Mouse (Mus musculus): ENCODE measurements around the gene Bcl9.

DNA sequence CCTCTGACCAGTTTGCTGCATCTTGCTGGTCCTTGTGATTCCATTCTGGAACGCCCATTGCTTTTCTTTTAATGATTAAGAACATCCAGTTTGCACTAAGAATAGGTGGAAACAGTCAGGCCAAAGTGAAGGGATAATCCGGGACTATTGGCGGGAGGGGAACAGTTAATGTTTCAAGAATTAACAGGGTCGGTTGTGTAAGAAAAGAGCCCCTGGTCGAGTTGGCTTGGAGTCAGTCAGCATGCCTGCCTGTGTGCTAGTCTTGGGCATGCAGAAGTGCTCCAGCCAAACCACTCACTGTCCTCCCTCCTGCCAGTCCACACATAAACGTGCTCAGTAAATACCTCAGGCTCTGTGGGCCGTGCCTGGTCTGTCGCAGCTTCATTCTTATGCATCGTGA is 125.5 kb downstream of the Bcl9 start:
- no peak for TF ChIP-seq CTCF (conservative IDR thresholded peaks at IDR 0.05 in 1 of 2, IDR thresholded peaks at IDR 0.05 in 1 of 2; ENCODE audit: low read depth in 2 of 2, low read length in 2 of 2)
- TF ChIP-seq JUN (IDR thresholded peaks at IDR 0.05; ENCODE audit: insufficient read depth, low read depth, low read length) = no peak
- TF ChIP-seq MAX (IDR thresholded peaks at IDR 0.05; ENCODE audit: low read length) = no peak
- no peak for TF ChIP-seq BHLHE40 (IDR thresholded peaks at IDR 0.05; ENCODE audit: low read depth, low read length)
- no peak for TF ChIP-seq ETS1 (conservative IDR thresholded peaks at IDR 0.05; ENCODE audit: low read depth, low read length)
- no peak for TF ChIP-seq EP300 (IDR thresholded peaks at IDR 0.05; ENCODE audit: low read length)
- TF ChIP-seq MEF2A (IDR thresholded peaks at IDR 0.05; ENCODE audit: borderline replicate concordance, low read depth, low read length) = no peak
- no peak for TF ChIP-seq MAZ (IDR thresholded peaks at IDR 0.05; ENCODE audit: low read depth, low read length)
- no peak for TF ChIP-seq GABPA (IDR thresholded peaks at IDR 0.05; ENCODE audit: insufficient replicate concordance, low read depth, low read length)
- TF ChIP-seq POLR2A (IDR thresholded peaks at IDR 0.05; ENCODE audit: low read depth, low read length) = no peak
- TF ChIP-seq RCOR1 (conservative IDR thresholded peaks at IDR 0.05; ENCODE audit: low read depth, low read length) = no peak
- TF ChIP-seq RAD21 (IDR thresholded peaks at IDR 0.05; ENCODE audit: low read depth, low read length) = no peak
- no peak for TF ChIP-seq MAFK (IDR thresholded peaks at IDR 0.05; ENCODE audit: insufficient replicate concordance, low read length)

Measured in CH12.LX (cell line).